Mouse (Mus musculus): ENCODE results near the gene Mcub.

DNA sequence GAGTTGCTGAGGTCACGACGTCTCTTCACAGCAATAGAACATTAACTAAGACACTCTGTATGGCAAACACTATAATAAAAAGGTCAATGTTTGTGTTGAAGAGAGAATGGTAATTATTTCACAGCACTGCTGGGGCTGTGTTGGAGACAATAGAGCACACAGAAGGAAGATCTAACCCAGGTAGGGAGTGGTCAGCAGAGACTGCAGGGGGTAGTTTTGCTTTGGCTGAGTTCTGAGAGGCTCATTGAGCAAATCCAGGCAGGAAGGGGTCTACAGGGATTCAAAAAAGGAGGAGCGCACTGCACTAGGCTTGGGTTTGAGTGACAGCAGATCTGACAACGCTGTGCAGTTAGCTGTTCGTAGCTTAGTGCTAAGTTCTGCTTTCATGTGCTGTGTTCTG, 6.3 kb upstream of the Mcub start:
- TF ChIP-seq CTCF (IDR thresholded peaks at IDR 0.05; ENCODE audit: extremely low read depth, insufficient read depth, low read length) (no peak), POLR2A (IDR thresholded peaks at IDR 0.05; ENCODE audit: extremely low read depth, insufficient read depth, low read length) (no peak)

Measured in cortical plate, adult 2 months (tissue).